Mouse (Mus musculus) adrenal gland, adult 18-20 months (tissue): Measurements from ENCODE around the gene Chchd4. TPM values are rescaled to one million over a fixed set of nuclear protein-coding genes. Genes with fewer than 3 reads are reported as not detected.
"Not testable (repeated sequence)": the region's sequence is repeated elsewhere in the genome, so short reads cannot be mapped to it uniquely, and the experiment has no call there.

Source experiments
- DNase-seq, 2 experiments: peaks; one replicate each; pipeline ENCODE4 v3.0.0; 2021 to 2022; ENCODE audit warnings: low spot score in 2 of 2
- total RNA-seq, 2 experiments: library from RNA; stranded (reverse); gene quantifications; 1 replicate in 1 of 2; 2 replicates in 1 of 2; pipeline ENCODE4 v1.2.3; 2021

Gene Chchd4
- total RNA-seq, 2 experiments from 2014 or later: 19.5 to 21.5 TPM

GRCm38 (mm10) chr6:91474441-91475190 is 1.3 kb upstream of the Chchd4 start:
- DNase-seq: no peak

- DNase-seq: no peak
Observed at GRCm38 (mm10) chr6:91473805-91474440, 577 bp upstream of the Chchd4 start.

GRCm38 (mm10) chr6:91472319-91472718 is 1.0 kb downstream of the Chchd4 start:
- no peak for DNase-seq

- not testable (repeated sequence) for DNase-seq
Observed at GRCm38 (mm10) chr6:91471427-91471826, 1.9 kb downstream of the Chchd4 start.

GRCm38 (mm10) chr6:91470712-91471111 is 2.6 kb downstream of the Chchd4 start:
- DNase-seq: no peak

GRCm38 (mm10) chr6:91467106-91467505 is 6.2 kb downstream of the Chchd4 start:
- no peak for DNase-seq

GRCm38 (mm10) chr6:91465756-91466155 is 7.6 kb downstream of the Chchd4 start:
- no peak for DNase-seq

- no peak for DNase-seq
Observed at GRCm38 (mm10) chr6:91459471-91459870, 13.9 kb downstream of the Chchd4 start.

GRCm38 (mm10) chr6:91454546-91454945 is 18.8 kb downstream of the Chchd4 start:
- DNase-seq: no peak

GRCm38 (mm10) chr6:91452056-91452455 is 21.3 kb downstream of the Chchd4 start:
- no peak for DNase-seq

GRCm38 (mm10) chr6:91449472-91450225 is 23.7 kb downstream of the Chchd4 start:
- no peak for DNase-seq

GRCm38 (mm10) chr6:91445316-91445715 is 28.0 kb downstream of the Chchd4 start:
- no peak for DNase-seq

- DNase-seq: no peak
Observed at GRCm38 (mm10) chr6:91441145-91441662, 32.1 kb downstream of the Chchd4 start.

- DNase-seq: peak; percentile 96 to 97
Observed at GRCm38 (mm10) chr6:91440474-91441144, 32.7 kb downstream of the Chchd4 start.

GRCm38 (mm10) chr6:91424151-91424550 is 49.2 kb downstream of the Chchd4 start:
- no peak for DNase-seq

- no peak for DNase-seq
Observed at GRCm38 (mm10) chr6:91421629-91422028, 51.7 kb downstream of the Chchd4 start.

GRCm38 (mm10) chr6:91417291-91417845 is 56.0 kb downstream of the Chchd4 start:
- DNase-seq: no peak

GRCm38 (mm10) chr6:91416146-91416545 is 57.2 kb downstream of the Chchd4 start:
- DNase-seq: no peak

GRCm38 (mm10) chr6:91414890-91415289 is 58.5 kb downstream of the Chchd4 start:
- DNase-seq: peak; percentile 14 to 43
